Mouse (Mus musculus): ENCODE results near the gene Babam2.

Gene Babam2

GRCm38 (mm10) chr5:32127226-32127625 lies 429.7 kb downstream of the Babam2 start:
- DNase-seq (ENCODE audit: low spot score in 2 of 2): no peak

GRCm38 (mm10) chr5:32127927-32128326 lies 430.4 kb downstream of the Babam2 start:
- no peak for DNase-seq (ENCODE audit: low spot score in 2 of 2)

GRCm38 (mm10) chr5:32132971-32133501 lies 435.6 kb downstream of the Babam2 start:
- peak in 1 of 2 experiments; percentile 64 for DNase-seq (ENCODE audit: low spot score in 2 of 2)

GRCm38 (mm10) chr5:32133549-32134004 lies 436.1 kb downstream of the Babam2 start:
- peak in 1 of 2 experiments; percentile 39 for DNase-seq (ENCODE audit: low spot score in 2 of 2)

GRCm38 (mm10) chr5:32134051-32134732 lies 436.7 kb downstream of the Babam2 start:
- no peak for DNase-seq (ENCODE audit: low spot score in 2 of 2)
